Mouse (Mus musculus) adipose tissue, adult 10 weeks (tissue): Measurements from ENCODE around the gene Irx5. TPM values are rescaled to one million over a fixed set of nuclear protein-coding genes. Genes with fewer than 3 reads are reported as not detected.

ENCODE experiments used
- polyA plus RNA-seq: library from polyadenylated mRNA; stranded (reverse); fragments of 350-450 nt; fragmentation: Illumina TruSeq; extraction: RNeasy Lipid Tissue Mini Kit (QIAGEN cat#74804); gene quantifications from one replicate; pipeline ENCODE4 v1.2.3, GENCODE M21; 2014; ENCODE audit warnings: low read depth, low replicate concordance

Irx5 gene
- 0.12 TPM for polyA plus RNA-seq

DNA sequence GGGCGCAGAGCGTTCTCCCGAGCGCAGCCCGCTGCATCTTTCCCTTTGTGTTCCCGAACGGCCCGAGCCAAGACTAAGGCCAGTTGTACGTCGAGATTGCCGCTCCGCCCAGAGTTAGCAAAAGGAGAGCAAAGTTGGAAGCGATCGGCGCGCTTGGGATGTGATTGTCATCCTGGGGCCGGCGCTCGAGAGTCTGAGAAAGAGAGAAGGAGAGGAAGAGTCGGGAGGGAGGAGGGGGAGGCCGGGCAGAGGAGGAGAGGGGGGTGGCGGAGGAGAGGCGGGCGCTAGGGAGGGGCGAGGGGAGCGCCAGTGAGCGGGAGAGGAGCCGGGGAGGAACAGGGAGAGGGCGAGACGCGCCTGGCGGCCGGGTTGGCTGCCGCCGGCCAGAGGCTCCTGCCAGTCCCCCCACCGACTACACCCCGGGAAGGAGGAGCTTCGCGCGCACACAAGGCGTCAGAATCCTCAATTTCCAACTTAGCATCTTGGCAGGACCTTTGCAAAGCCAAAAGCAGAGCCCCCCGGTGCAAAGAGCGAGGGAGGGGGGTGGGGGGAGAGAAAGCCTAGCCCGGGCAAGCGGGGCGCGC lies at the start of gene Irx5:
TSS of gene Irx5 (plus strand) at position 228 of the 584 bp plus-strand sequence.

